Mouse (Mus musculus) liver, adult 2 months (tissue): ENCODE measurements around the gene Zdhhc5.

Experiments
- CTCF ChIP-seq: fragments of 200-500 bp; IDR thresholded peaks from 2 replicates; pipeline ENCODE4 v1.5.1; 2011; ENCODE audit warnings: low read depth, low read length, control low read depth
- POLR2A ChIP-seq: fragments of 200-500 bp; IDR thresholded peaks from 2 replicates; pipeline ENCODE4 v1.6.1; 2011; ENCODE audit warnings: low read length, control low read depth; ENCODE audit not compliant: insufficient read depth; ENCODE audit errors: extremely low read depth

DNA sequence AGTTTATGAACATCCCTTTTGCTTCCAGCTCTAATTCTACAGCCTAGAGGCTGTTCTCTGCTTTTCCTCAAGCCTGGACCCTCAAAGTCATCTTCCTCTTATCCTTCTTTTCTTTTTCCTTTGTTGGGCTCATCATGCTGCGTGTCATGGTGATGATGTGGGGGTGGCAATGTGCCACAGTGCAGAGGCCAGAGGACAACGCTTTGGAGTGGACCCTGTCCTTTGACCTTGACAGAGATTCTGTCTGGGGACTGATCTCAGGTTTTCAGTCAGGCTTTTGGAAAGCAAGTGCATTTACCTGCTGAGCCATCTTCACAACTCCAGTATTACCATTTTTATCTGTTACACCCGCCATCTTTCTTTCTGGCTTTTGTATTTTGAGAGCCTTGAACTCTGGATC, 16.2 kb upstream of the Zdhhc5 start:
- TF ChIP-seq CTCF (no peak), POLR2A (no peak)
